Mouse (Mus musculus): ENCODE results near the gene Gm39566.

Gm39566 gene

GRCm38 (mm10) chr11:69761868-69762267 lies 53.2 kb downstream of the Gm39566 start, which contains the start of gene Slc35g3:
Slc35g3 (minus strand) TSS chr11:69761968.
- DNase-seq (ENCODE audit: low spot score in 2 of 2): no peak
